Mouse (Mus musculus): ENCODE measurements around the gene Slco4a1.

DNA sequence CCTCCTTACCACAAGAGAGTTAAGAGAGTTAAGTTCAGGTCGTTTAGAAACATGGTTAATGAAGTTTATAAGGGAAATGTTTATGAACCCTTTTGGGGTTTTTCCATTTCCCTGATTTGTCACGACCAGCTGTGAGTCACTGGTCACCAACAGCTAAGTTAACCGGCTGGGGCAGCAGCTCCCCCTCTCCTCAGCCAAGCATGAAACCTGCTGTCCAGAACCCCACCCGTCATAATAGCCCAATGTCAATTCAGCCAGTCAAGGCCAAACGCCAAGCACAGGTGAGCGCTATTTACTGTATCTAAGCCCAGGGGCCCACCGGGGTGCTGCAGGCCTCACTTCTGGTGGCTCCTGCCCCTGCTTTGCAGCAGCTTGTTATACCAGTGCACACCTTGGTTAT is 12.2 kb upstream of the Slco4a1 start:
- TF ChIP-seq POLR2A (IDR thresholded peaks at IDR 0.05; ENCODE audit: borderline replicate concordance, control insufficient read depth, low read depth, low read length) (no peak), CTCF (IDR thresholded peaks at IDR 0.05; ENCODE audit: control insufficient read depth, insufficient read depth, low read length) (no peak)

Measured in bone marrow, adult 2 months (tissue).